Mouse (Mus musculus) hindbrain, embryonic 15.5 days (tissue): ENCODE results near the gene Golt1a. TPM values are rescaled to one million over a fixed set of nuclear protein-coding genes. Genes with fewer than 3 reads are reported as not detected.

Experiments
- ATAC-seq: fragments of 200-750 bp; cut with Nextera tagmentation; 2 replicates; pipeline ENCODE4 v1.8.0; 2017; ENCODE audit warnings: low read depth, moderate number of reproducible peaks, moderate TSS enrichment; ENCODE audit not compliant: low FRiP score
- H3K27ac ChIP-seq: fragments of 300-500 bp; sonication (generic); replicated peaks from 2 replicates; pipeline ENCODE4 v1.5.1; 2015; ENCODE audit warnings: mild to moderate bottlenecking, inconsistent platforms
- H3K27me3 ChIP-seq: fragments of 300-500 bp; sonication (generic); 2 replicates; pipeline ENCODE4 v1.6.1; 2015; ENCODE audit warnings: control low read depth, inconsistent platforms
- H3K36me3 ChIP-seq: fragments of 300-500 bp; sonication (generic); 2 replicates; pipeline ENCODE4 v1.6.1; 2015; ENCODE audit warnings: control low read depth, inconsistent platforms
- H3K4me1 ChIP-seq: fragments of 300-500 bp; sonication (generic); replicated peaks from 2 replicates; pipeline ENCODE4 v1.6.1; 2015; ENCODE audit warnings: control low read depth, inconsistent platforms
- H3K4me2 ChIP-seq: fragments of 300-500 bp; sonication (generic); 2 replicates; pipeline ENCODE4 v1.6.1; 2015; ENCODE audit warnings: moderate library complexity, mild to moderate bottlenecking, inconsistent platforms
- H3K4me3 ChIP-seq: fragments of 300-500 bp; sonication (generic); 2 replicates; pipeline ENCODE4 v1.5.1; 2015; ENCODE audit warnings: mild to moderate bottlenecking, inconsistent platforms
- H3K9ac ChIP-seq: fragments of 300-500 bp; sonication (generic); 2 replicates; pipeline ENCODE4 v1.6.1; 2015; ENCODE audit warnings: inconsistent platforms
- H3K9me3 ChIP-seq: fragments of 300-500 bp; sonication (generic); 2 replicates; pipeline ENCODE4 v1.6.1; 2016; ENCODE audit warnings: control low read depth, inconsistent platforms
- WGBS: fragments of 180-500 bp; shearing (Covaris S2); methylation state at CpG from one replicate; pipeline ENCODE4 v1.1.7; 2015; 5-methylcytosine and 5-hydroxymethylcytosine counted together
- polyA plus RNA-seq: library from polyadenylated mRNA; unstranded; fragments of >200 nt; fragmentation: Nextera tagmentation; extraction: Ambion mirVana; gene quantifications from 2 replicates; pipeline ENCODE4 v1.2.1, GENCODE M21; 2015

The Golt1a gene
- polyA plus RNA-seq, result 0.13 TPM in 1 of 2 replicates, not detected in the other

GRCm38 (mm10) chr1:133309652-133310267 is at the start of gene Golt1a:
Gene Golt1a (plus strand): TSS chr1:133309800.
- Histone ChIP-seq H3K4me3 (no peak within 1 kb of the TSS), H3K27ac (no peak within 1 kb of the TSS), H3K9me3 (no peaks in the 10 kb centered on the region), H3K36me3 (no peaks in the 10 kb centered on the region), H3K4me1 (peaks cover 24% of the 10 kb centered on the region), H3K4me2 (no peak within 1 kb of the TSS), H3K27me3 (no peaks in the 10 kb centered on the region), H3K9ac (no peak within 1 kb of the TSS)
- no peak for ATAC-seq
- WGBS, result 58% methylated on average over 14 of the region's 14 CpGs

- H3K4me2 ChIP-seq, result no peak overlapping the region
- no peak overlapping the region for H3K27ac ChIP-seq
- H3K36me3 ChIP-seq, result 0 out of 2 replicates have a peak, but pooled peaks cover 5% of the 10 kb centered on the region
- H3K9me3 ChIP-seq, result no peaks in the 10 kb centered on the region
- H3K4me1 ChIP-seq, result peaks cover 29% of the 10 kb centered on the region
- WGBS, result 89% methylated on average over 6 of the region's 6 CpGs
- no peaks in the 10 kb centered on the region for H3K27me3 ChIP-seq
- H3K9ac ChIP-seq, result no peak overlapping the region
- H3K4me3 ChIP-seq, result no peak overlapping the region
- ATAC-seq, result no peak
Observed at GRCm38 (mm10) chr1:133262628-133263027, 47.0 kb upstream of the Golt1a start.

- Histone ChIP-seq H3K27ac (no peak overlapping the region), H3K27me3 (no peaks in the 10 kb centered on the region), H3K4me1 (peaks cover 30% of the 10 kb centered on the region), H3K9me3 (no peaks in the 10 kb centered on the region), H3K36me3 (0 out of 2 replicates have a peak, but pooled peaks cover 5% of the 10 kb centered on the region), H3K4me3 (no peak overlapping the region), H3K4me2 (no peak overlapping the region), H3K9ac (no peak overlapping the region)
- 84% methylated on average over 7 of the region's 7 CpGs for WGBS
- ATAC-seq, result no peak
Observed at GRCm38 (mm10) chr1:133263134-133263533, 46.5 kb upstream of the Golt1a start.

GRCm38 (mm10) chr1:133264367-133264766 is 45.2 kb upstream of the Golt1a start:
- Histone ChIP-seq H3K27me3 (no peaks in the 10 kb centered on the region), H3K27ac (no peak overlapping the region), H3K36me3 (0 out of 2 replicates have a peak, but pooled peaks cover 5% of the 10 kb centered on the region), H3K4me1 (peaks cover 36% of the 10 kb centered on the region), H3K9me3 (no peaks in the 10 kb centered on the region), H3K4me2 (no peak overlapping the region), H3K9ac (no peak overlapping the region), H3K4me3 (no peak overlapping the region)
- no peak for ATAC-seq
- 39% methylated on average over 12 of the region's 12 CpGs for WGBS

GRCm38 (mm10) chr1:133265114-133265766 is 44.4 kb upstream of the Golt1a start:
- Histone ChIP-seq H3K27me3 (no peaks in the 10 kb centered on the region), H3K27ac (no peak overlapping the region), H3K36me3 (0 out of 2 replicates have a peak, but pooled peaks cover 5% of the 10 kb centered on the region), H3K9me3 (no peaks in the 10 kb centered on the region), H3K9ac (no peak overlapping the region), H3K4me1 (peaks cover 36% of the 10 kb centered on the region), H3K4me2 (no peak overlapping the region), H3K4me3 (no peak overlapping the region)
- 57% methylated on average over 11 of the region's 11 CpGs for WGBS
- no peak for ATAC-seq

GRCm38 (mm10) chr1:133267094-133267493 is 42.5 kb upstream of the Golt1a start:
- ATAC-seq, result no peak
- Histone ChIP-seq H3K27me3 (no peaks in the 10 kb centered on the region), H3K27ac (no peak overlapping the region), H3K4me1 (peaks cover 36% of the 10 kb centered on the region), H3K36me3 (peaks cover 11% of the 10 kb centered on the region), H3K4me2 (no peak overlapping the region), H3K4me3 (no peak overlapping the region), H3K9me3 (no peaks in the 10 kb centered on the region), H3K9ac (no peak overlapping the region)
- 34% methylated on average over 3 of the region's 3 CpGs for WGBS

GRCm38 (mm10) chr1:133267813-133268492 is 41.6 kb upstream of the Golt1a start:
- Histone ChIP-seq H3K4me1 (peaks cover 36% of the 10 kb centered on the region), H3K27ac (peak overlapping the region; percentile 61), H3K27me3 (no peaks in the 10 kb centered on the region), H3K4me2 (no peak overlapping the region), H3K36me3 (peaks cover 15% of the 10 kb centered on the region), H3K9ac (no peak overlapping the region), H3K4me3 (no peak overlapping the region), H3K9me3 (no peaks in the 10 kb centered on the region)
- peak; percentile 70; the same call in 1 of the 2 replicates for ATAC-seq
- 13% methylated on average over 10 of the region's 10 CpGs for WGBS

- H3K4me2 ChIP-seq, result no peak overlapping the region
- H3K27ac ChIP-seq, result peak overlapping the region; percentile 61
- ATAC-seq, result no peak
- H3K9me3 ChIP-seq, result no peaks in the 10 kb centered on the region
- H3K9ac ChIP-seq, result no peak overlapping the region
- peaks cover 15% of the 10 kb centered on the region for H3K36me3 ChIP-seq
- no peaks in the 10 kb centered on the region for H3K27me3 ChIP-seq
- H3K4me1 ChIP-seq, result peaks cover 36% of the 10 kb centered on the region
- H3K4me3 ChIP-seq, result no peak overlapping the region
- WGBS, result 77% methylated on average over 3 of the region's 3 CpGs
Observed at GRCm38 (mm10) chr1:133268503-133268902, 41.1 kb upstream of the Golt1a start.

- no peak for ATAC-seq
- no peak overlapping the region for H3K27ac ChIP-seq
- H3K4me2 ChIP-seq, result no peak overlapping the region
- H3K9me3 ChIP-seq, result no peaks in the 10 kb centered on the region
- H3K4me1 ChIP-seq, result peaks cover 26% of the 10 kb centered on the region
- H3K4me3 ChIP-seq, result no peak overlapping the region
- WGBS, result 60% methylated on average over 6 of the region's 6 CpGs
- peaks cover 30% of the 10 kb centered on the region for H3K36me3 ChIP-seq
- no peak overlapping the region for H3K9ac ChIP-seq
- H3K27me3 ChIP-seq, result no peaks in the 10 kb centered on the region
Observed at GRCm38 (mm10) chr1:133270336-133270735, 39.3 kb upstream of the Golt1a start.

- no peak for ATAC-seq
- H3K27me3 ChIP-seq, result no peaks in the 10 kb centered on the region
- peaks cover 12% of the 10 kb centered on the region for H3K4me1 ChIP-seq
- H3K9me3 ChIP-seq, result no peaks in the 10 kb centered on the region
- 89% methylated on average over 19 of the region's 19 CpGs for WGBS
- H3K4me2 ChIP-seq, result no peak overlapping the region
- H3K27ac ChIP-seq, result no peak overlapping the region
- no peak overlapping the region for H3K9ac ChIP-seq
- no peak overlapping the region for H3K4me3 ChIP-seq
- peaks cover 30% of the 10 kb centered on the region for H3K36me3 ChIP-seq
Observed at GRCm38 (mm10) chr1:133274163-133274562, 35.4 kb upstream of the Golt1a start.

- ATAC-seq, result no peak
- H3K9ac ChIP-seq, result no peak overlapping the region
- peaks cover 17% of the 10 kb centered on the region for H3K4me1 ChIP-seq
- peaks cover 20% of the 10 kb centered on the region for H3K36me3 ChIP-seq
- WGBS, result 65% methylated on average over 5 of the region's 5 CpGs
- H3K27me3 ChIP-seq, result no peaks in the 10 kb centered on the region
- H3K9me3 ChIP-seq, result no peaks in the 10 kb centered on the region
- no peak overlapping the region for H3K27ac ChIP-seq
- no peak overlapping the region for H3K4me3 ChIP-seq
- H3K4me2 ChIP-seq, result no peak overlapping the region
Observed at GRCm38 (mm10) chr1:133276983-133277382, 32.6 kb upstream of the Golt1a start.

GRCm38 (mm10) chr1:133278539-133278938 is 31.1 kb upstream of the Golt1a start:
- no peak overlapping the region for H3K4me2 ChIP-seq
- H3K36me3 ChIP-seq, result peaks cover 15% of the 10 kb centered on the region; the same call in 1 of the 2 replicates
- WGBS, result 41% methylated on average over 6 of the region's 6 CpGs
- no peaks in the 10 kb centered on the region for H3K27me3 ChIP-seq
- H3K27ac ChIP-seq, result 0 out of 2 replicates have a peak overlapping the region, but pooled peaks have one; percentile 3
- H3K4me3 ChIP-seq, result no peak overlapping the region
- no peaks in the 10 kb centered on the region for H3K9me3 ChIP-seq
- H3K9ac ChIP-seq, result no peak overlapping the region
- ATAC-seq, result no peak
- H3K4me1 ChIP-seq, result peaks cover 17% of the 10 kb centered on the region
